Mouse (Mus musculus) liver, embryonic 16.5 days (tissue): Measurements from ENCODE around the gene Rara. TPM values are rescaled to one million over a fixed set of nuclear protein-coding genes. Genes with fewer than 3 reads are reported as not detected.

Experiments
- ATAC-seq: fragments of 200-750 bp; cut with Nextera tagmentation; 2 replicates; pipeline ENCODE4 v1.8.0; 2017; ENCODE audit warnings: low read depth, mild to moderate bottlenecking, moderate number of reproducible peaks, moderate library complexity
- H3K27ac ChIP-seq: fragments of 300-500 bp; sonication (generic); 2 replicates; pipeline ENCODE4 v1.5.1; 2014; ENCODE audit warnings: mild to moderate bottlenecking, low read length
- H3K27me3 ChIP-seq: fragments of 300-500 bp; sonication (generic); 2 replicates; pipeline ENCODE4 v1.6.1; 2014; ENCODE audit warnings: low read depth, low read length, mixed read lengths; ENCODE audit not compliant: control insufficient read depth, insufficient read depth
- H3K36me3 ChIP-seq: fragments of 300-500 bp; sonication (generic); 2 replicates; pipeline ENCODE4 v1.6.1; 2014; ENCODE audit warnings: mild to moderate bottlenecking; ENCODE audit not compliant: control insufficient read depth, insufficient read depth
- H3K4me1 ChIP-seq: fragments of 300-500 bp; sonication (generic); 2 replicates; pipeline ENCODE4 v1.6.1; 2014; ENCODE audit warnings: low read depth, low read length, mixed read lengths; ENCODE audit not compliant: control insufficient read depth
- H3K4me2 ChIP-seq: fragments of 300-500 bp; sonication (generic); 2 replicates; pipeline ENCODE4 v1.6.1; 2014; ENCODE audit warnings: low read depth, low read length, mixed read lengths
- H3K4me3 ChIP-seq: fragments of 300-500 bp; sonication (generic); 2 replicates; pipeline ENCODE4 v1.5.1; 2014; ENCODE audit warnings: low read depth, mild to moderate bottlenecking, low read length
- H3K9ac ChIP-seq: fragments of 300-500 bp; sonication (generic); 2 replicates; pipeline ENCODE4 v1.6.1; 2014; ENCODE audit warnings: low read depth, low read length
- H3K9me3 ChIP-seq: fragments of 300-500 bp; sonication (generic); replicated peaks from 2 replicates; pipeline ENCODE4 v1.6.1; 2016; ENCODE audit warnings: low read length; ENCODE audit not compliant: control insufficient read depth
- WGBS: fragments of 180-500 bp; shearing (Covaris S2); extraction: QIAGEN DNeasy Blood & Tissue Kit; methylation state at CpG from one replicate; pipeline ENCODE4 v1.1.7; 2014; ENCODE audit not compliant: insufficient replicate concordance; 5-methylcytosine and 5-hydroxymethylcytosine counted together
- polyA plus RNA-seq: library from polyadenylated mRNA; unstranded; fragments of >200 nt; fragmentation: Nextera tagmentation; extraction: Ambion mirVana; gene quantifications from 2 replicates; pipeline ENCODE4 v1.2.1, GENCODE M21; 2015

The Rara gene
- polyA plus RNA-seq, 1 experiment from 2014 or later = 5.4 TPM

DNA sequence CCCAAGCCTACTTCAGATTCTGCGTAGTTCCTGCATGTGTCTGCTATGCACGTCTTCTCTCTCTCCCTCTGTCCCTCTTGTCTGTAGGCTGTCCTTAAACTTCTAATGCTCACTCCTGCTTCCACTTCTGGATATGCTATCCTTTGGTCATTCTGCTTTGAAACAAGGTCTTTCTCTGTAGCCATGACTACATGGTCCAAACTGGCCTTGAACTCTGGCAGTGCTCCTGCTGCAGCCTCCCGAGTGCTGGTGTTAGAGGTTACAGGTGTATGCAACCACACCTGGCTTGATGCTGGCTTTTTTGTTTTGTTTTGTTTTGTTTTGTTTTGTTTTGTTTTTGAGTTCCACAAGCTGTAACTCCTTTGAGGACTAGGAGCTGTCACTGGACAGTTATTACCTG, 6.7 kb downstream of the Rara start:
- WGBS = 60% methylated on average over 3 of the region's 3 CpGs
- Histone ChIP-seq H3K9me3 (no peaks in the 10 kb centered on the region), H3K27ac (no peak overlapping the region), H3K9ac (no peak overlapping the region), H3K36me3 (no peaks in the 10 kb centered on the region), H3K4me2 (no peak overlapping the region), H3K27me3 (peaks cover 52% of the 10 kb centered on the region), H3K4me3 (no peak overlapping the region), H3K4me1 (peaks cover 29% of the 10 kb centered on the region)
- ATAC-seq = no peak

DNA sequence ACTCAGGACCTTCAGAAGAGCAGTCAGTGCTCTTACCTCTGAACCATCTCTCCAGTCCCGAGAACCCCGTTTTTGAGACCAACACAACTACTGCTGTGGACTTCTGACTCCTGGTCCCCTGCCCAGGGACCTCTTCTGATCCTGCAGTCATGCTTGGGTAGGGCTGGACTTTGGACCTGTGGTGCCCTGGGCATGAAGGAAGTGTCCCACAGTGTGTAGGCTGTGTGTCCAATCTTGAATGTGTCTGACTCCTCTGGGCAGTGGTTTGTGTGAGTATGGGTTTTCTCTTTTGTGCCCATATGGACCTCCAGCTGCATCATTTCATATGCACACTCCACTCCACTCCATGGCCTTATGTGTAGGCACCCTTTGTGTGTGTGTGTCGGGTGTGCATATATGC, 7.5 kb downstream of the Rara start:
- Histone ChIP-seq H3K4me1 (peaks cover 32% of the 10 kb centered on the region), H3K9ac (no peak overlapping the region), H3K4me3 (no peak overlapping the region), H3K36me3 (no peaks in the 10 kb centered on the region), H3K27me3 (peaks cover 54% of the 10 kb centered on the region), H3K27ac (no peak overlapping the region), H3K4me2 (no peak overlapping the region), H3K9me3 (no peaks in the 10 kb centered on the region)
- WGBS = 74% methylated on average over 3 of the region's 3 CpGs
- ATAC-seq = no peak

DNA sequence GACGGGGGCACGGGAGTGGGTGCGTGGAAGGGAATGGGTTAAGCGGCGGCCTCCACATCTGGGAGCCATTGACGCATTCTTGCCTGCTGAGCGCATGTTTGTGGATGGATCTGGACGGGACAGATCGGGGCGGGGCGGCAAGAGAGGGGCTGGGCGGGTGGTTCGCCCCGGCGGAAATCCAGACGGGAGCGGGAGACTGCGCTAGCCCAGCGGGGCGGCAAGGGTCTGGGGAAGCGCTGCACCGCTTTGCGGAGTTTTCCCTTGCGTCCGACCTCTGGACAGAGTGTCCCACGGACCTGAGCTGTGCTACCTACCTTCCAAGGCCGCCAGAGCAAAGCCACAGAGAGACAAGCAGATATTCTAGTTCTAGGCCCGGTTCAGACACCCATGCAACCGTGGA, 8.6 kb downstream of the Rara start:
- Histone ChIP-seq H3K9me3 (no peaks in the 10 kb centered on the region), H3K36me3 (no peaks in the 10 kb centered on the region), H3K27ac (peak overlapping the region; percentile 28; the same call in 1 of the 2 replicates), H3K4me1 (peaks cover 42% of the 10 kb centered on the region), H3K4me2 (peak overlapping the region; percentile 85), H3K9ac (peak overlapping the region; percentile 25; the same call in 1 of the 2 replicates), H3K4me3 (peak overlapping the region; percentile 62), H3K27me3 (peaks cover 54% of the 10 kb centered on the region)
- no peak for ATAC-seq
- 3% methylated on average over 29 of the region's 29 CpGs for WGBS

DNA sequence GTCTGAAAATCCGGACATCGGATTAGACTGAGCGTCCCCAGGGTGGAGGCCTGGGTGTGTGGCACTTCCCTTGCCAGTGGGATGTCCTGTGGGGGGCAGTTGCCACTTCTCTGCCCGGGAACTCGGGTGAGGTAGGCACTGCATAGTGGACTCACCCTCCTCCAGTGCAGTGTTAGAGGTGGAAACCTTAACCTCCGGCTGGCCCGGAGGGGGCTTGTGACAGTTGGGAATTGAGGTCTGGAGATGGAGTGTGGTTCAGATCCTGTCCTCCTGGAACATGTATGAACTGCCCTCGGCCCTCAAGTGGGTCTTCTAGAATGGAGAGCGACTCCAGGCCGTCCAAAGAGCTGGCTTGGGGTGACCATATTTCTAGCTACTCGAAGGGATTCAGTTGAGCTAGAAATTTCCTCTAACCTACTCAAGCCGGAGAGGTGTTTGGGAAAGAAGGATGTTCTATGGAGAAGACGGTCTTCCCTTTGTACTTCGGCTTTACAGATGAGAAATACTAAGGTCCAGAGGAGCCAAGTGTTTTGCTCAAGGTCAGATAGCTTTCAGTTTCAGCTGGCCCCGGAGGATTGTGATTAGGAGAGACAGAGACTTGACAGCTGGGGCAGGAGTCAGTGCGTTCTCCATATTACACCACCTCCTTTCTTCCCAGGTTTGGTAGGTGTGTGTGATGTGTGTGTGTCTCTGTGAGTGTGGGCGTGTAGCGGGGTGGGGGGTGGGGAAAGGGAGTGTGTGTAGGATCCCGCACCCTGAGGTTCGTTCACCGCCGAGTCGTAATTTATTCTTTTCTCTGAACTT, 9.2 kb downstream of the Rara start:
- Histone ChIP-seq H3K9ac (peak overlapping the region; percentile 25), H3K4me3 (peak overlapping the region; percentile 62), H3K4me1 (peaks cover 48% of the 10 kb centered on the region), H3K36me3 (no peaks in the 10 kb centered on the region), H3K9me3 (no peaks in the 10 kb centered on the region), H3K27me3 (peaks cover 52% of the 10 kb centered on the region), H3K4me2 (peak overlapping the region; percentile 85), H3K27ac (peak overlapping the region; percentile 28; the same call in 1 of the 2 replicates)
- peak; percentile 15; the same call in 1 of the 2 replicates for ATAC-seq
- WGBS = 2% methylated on average over 23 of the region's 23 CpGs

DNA sequence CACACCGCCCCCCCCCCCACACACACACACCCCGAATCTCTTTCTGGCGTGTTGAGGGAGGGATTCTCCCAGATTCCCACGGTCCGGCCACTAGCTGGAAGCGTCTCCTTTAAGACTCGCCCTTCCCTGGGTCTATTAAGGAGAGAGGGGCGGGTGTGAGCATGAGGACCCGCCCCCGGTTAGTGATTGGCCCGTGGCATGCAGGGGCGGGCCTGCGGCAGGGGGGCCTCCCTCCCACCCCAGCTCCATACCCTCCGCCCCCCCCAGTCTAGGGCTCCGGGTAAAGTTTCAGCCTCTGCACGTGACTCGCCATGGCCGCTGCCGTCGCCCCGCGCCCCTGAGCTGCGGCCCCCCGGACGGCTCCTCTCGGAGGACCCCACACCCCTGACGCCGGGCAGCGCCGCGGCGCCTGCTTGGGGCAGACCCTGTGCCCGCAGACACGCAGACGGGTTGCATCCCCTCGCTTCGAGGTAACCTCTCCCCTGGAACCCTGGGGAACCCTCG, 9.8 kb downstream of the Rara start:
- under 1% methylated on average over 33 of the region's 38 CpGs for WGBS
- H3K9ac ChIP-seq = peak overlapping the region; percentile 55
- H3K4me1 ChIP-seq = peaks cover 55% of the 10 kb centered on the region
- H3K9me3 ChIP-seq = no peaks in the 10 kb centered on the region
- peak overlapping the region; percentile 62 for H3K4me3 ChIP-seq
- H3K4me2 ChIP-seq = peak overlapping the region; percentile 85
- no peaks in the 10 kb centered on the region for H3K36me3 ChIP-seq
- peak; percentile 88 for ATAC-seq
- H3K27me3 ChIP-seq = peaks cover 52% of the 10 kb centered on the region
- H3K27ac ChIP-seq = peak overlapping the region; percentile 61

DNA sequence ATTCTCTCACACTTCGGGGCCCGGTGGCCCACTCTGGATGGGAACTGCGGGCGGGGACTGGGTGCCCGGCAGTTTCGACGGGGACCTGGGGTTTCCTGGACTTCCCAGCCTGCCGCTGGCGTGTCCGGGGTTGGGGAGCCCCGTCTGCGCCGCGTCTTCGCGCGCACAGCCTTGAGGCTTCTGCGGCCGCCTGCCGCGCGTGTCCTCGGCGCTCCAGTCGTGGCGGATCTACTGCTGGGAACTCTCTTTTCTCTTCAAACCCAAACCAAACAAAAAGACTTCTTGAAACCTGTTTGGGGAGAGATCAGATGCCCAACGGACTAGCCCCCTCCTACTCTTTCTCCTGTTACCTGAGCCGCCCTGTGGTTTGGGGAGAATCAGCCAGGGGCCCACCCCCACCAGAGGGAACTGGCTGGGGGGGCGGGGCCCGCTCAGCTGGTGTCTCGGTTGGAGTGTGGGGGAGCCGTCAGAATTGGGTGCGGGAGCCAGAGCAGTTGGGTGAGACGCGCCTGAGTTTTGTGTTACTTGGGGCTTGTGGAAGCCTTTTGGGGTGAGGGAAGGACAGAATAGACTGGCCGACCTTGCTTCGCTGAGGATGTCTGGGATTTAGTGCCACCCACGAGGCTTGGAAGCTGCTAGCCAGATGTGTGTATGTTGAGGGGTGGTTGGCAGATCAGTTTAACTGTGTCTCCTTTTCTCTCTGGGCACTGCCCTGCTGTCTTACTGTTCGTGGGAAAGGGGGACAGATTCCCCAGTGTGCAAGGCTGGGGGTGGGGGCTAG, 10.5 kb downstream of the Rara start:
- Histone ChIP-seq H3K4me3 (peak overlapping the region; percentile 62), H3K27me3 (peaks cover 50% of the 10 kb centered on the region), H3K27ac (peak overlapping the region; percentile 61), H3K9me3 (no peaks in the 10 kb centered on the region), H3K4me2 (peak overlapping the region; percentile 85), H3K36me3 (no peaks in the 10 kb centered on the region), H3K4me1 (peaks cover 61% of the 10 kb centered on the region), H3K9ac (peak overlapping the region; percentile 55)
- ATAC-seq = no peak; the same call in 1 of the 2 replicates
- 1% methylated on average over 39 of the region's 39 CpGs for WGBS

DNA sequence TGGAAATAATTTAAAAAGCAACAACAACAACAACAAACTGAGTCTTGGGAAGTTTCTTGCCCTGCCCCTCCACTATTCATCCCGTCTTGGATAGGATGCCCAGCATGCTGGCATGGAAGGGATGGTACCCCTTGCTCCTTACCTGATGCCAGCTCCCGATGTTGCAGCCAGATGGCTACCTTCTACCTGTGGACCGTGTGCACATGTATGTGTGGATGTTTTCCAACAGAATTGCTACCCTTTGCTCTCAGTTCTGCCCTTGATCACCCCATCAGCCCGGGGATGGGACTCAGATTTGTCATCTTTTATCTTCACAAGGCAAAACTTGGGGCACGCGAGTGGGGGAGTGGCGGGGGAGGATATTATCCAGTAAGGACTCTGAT, 11.1 kb downstream of the Rara start:
- H3K9ac ChIP-seq = no peak overlapping the region
- no peaks in the 10 kb centered on the region for H3K36me3 ChIP-seq
- H3K9me3 ChIP-seq = no peaks in the 10 kb centered on the region
- H3K4me3 ChIP-seq = peak overlapping the region; percentile 62; the same call in 1 of the 2 replicates
- H3K27me3 ChIP-seq = peaks cover 45% of the 10 kb centered on the region
- WGBS = 34% methylated on average over 7 of the region's 7 CpGs
- H3K4me1 ChIP-seq = peaks cover 66% of the 10 kb centered on the region
- H3K27ac ChIP-seq = no peak overlapping the region
- H3K4me2 ChIP-seq = peak overlapping the region; percentile 85
- ATAC-seq = no peak

DNA sequence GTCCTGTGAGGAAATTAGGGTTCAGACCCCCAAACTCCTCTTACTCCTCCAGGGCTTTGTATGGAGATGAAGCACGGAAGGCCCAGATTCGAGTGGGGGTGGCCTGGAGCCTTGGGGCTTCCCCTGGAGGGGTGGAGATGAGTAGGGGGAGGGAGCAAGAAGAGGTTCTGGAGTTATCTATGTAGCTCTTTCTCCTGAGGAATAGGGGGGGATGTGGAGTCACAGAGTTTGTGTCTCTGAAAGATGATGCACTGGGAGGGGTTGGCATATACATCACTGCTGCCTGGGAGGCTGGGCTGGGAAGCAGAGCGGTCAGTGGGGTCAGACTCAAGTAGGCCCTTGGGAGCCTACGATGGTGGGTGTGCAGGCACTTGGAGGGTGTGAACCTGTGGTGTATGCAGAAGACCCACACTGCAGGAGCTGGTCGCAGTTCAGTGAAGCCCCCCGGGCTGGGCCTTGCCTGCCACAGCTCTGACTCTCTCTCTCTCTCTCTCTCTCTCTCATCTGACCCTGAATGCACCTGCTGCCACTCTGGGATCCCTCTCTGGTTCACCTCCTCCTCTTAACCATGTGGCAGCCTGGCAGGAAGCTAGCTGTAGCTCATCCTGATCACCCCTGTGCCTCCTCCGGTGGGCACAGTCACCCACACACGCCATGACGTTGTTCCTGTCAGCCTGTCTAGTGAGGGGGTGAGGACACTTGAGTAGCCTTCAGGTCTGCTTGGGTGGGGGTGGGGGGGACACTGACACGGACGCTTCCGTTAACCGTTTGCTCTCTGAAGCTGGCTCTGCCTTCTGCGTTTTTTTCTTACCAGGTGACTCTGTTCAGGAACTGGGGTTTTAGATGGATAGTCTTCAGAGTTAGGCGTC, 11.7 kb downstream of the Rara start:
- peaks cover 45% of the 10 kb centered on the region for H3K27me3 ChIP-seq
- H3K4me3 ChIP-seq = no peak overlapping the region
- no peak overlapping the region for H3K9ac ChIP-seq

More for the DNA sequence above, 11.7 kb downstream of the Rara start:
- Histone ChIP-seq H3K9me3 (no peaks in the 10 kb centered on the region), H3K27ac (no peak overlapping the region), H3K4me1 (peaks cover 69% of the 10 kb centered on the region), H3K36me3 (no peaks in the 10 kb centered on the region), H3K4me2 (peak overlapping the region; percentile 85; the same call in 1 of the 2 replicates)
- WGBS = 50% methylated on average over 15 of the region's 15 CpGs
- ATAC-seq = no peak
